Mouse (Mus musculus) kidney, adult 2 months (tissue): ENCODE measurements around the gene Hadhb.

Experiments used
- CTCF ChIP-seq: fragments of 200-500 bp; conservative IDR thresholded peaks from 2 replicates; pipeline ENCODE4 v1.5.1; 2011; ENCODE audit warnings: low read depth, mild to moderate bottlenecking, control low read depth, low read length, moderate library complexity, mixed read lengths; ENCODE audit not compliant: insufficient read depth, insufficient read length
- POLR2A ChIP-seq: fragments of 200-500 bp; IDR thresholded peaks from one replicate; pipeline ENCODE4 v1.6.1; 2011; ENCODE audit warnings: low read depth, low read length, control low read depth

GRCm38 (mm10) chr5:30232271-30232971 is 77.4 kb downstream of the Hadhb start, which contains the start of gene Selenoi:
- TF ChIP-seq CTCF (no peak), POLR2A (peak; percentile 76)
